Mouse (Mus musculus) thymus, postnatal 36 days (tissue): ENCODE results near the gene Olfr322.
A peak's percentile ranks its signal among the peaks of the same experiment; 100 is the strongest.
"Not testable (repeated sequence)": the region's sequence is repeated elsewhere in the genome, so short reads cannot be mapped to it uniquely, and the experiment has no call there.

Experiments
- DNase-seq, 2 experiments: peaks; one replicate each; pipeline ENCODE4 v3.0.0; 2022; ENCODE audit warnings: mixed read lengths in 2 of 2

Olfr322 gene

GRCm38 (mm10) chr11:58658596-58658995, at the start of gene Olfr322:
TSS of gene Olfr322 (plus strand) at chr11:58658782.
- no peak for DNase-seq

GRCm38 (mm10) chr11:58613359-58613758, 45.2 kb upstream of the Olfr322 start:
- DNase-seq: no peak

GRCm38 (mm10) chr11:58614526-58614925, 44.1 kb upstream of the Olfr322 start:
- DNase-seq: no peak

- DNase-seq: no peak
Measured at GRCm38 (mm10) chr11:58615975-58616374, 42.6 kb upstream of the Olfr322 start, which contains the start of gene 2210407C18Rik. TSS of gene 2210407C18Rik (minus strand) at chr11:58616075.

- DNase-seq: no peak
Measured at GRCm38 (mm10) chr11:58618369-58618768, 40.2 kb upstream of the Olfr322 start.

GRCm38 (mm10) chr11:58618793-58619192, 39.8 kb upstream of the Olfr322 start:
- no peak for DNase-seq

- no peak for DNase-seq
Measured at GRCm38 (mm10) chr11:58626146-58626545, 32.4 kb upstream of the Olfr322 start.

- no peak for DNase-seq
Measured at GRCm38 (mm10) chr11:58630401-58630800, 28.2 kb upstream of the Olfr322 start, which contains the start of gene Olfr323. TSS of gene Olfr323 (minus strand) at chr11:58630501.

- DNase-seq: no peak
Measured at GRCm38 (mm10) chr11:58634878-58635277, 23.7 kb upstream of the Olfr322 start.

- peak; percentile 51 to 54 for DNase-seq
Measured at GRCm38 (mm10) chr11:58636376-58636977, 22.1 kb upstream of the Olfr322 start.

GRCm38 (mm10) chr11:58638176-58638701, 20.3 kb upstream of the Olfr322 start:
- no peak for DNase-seq

GRCm38 (mm10) chr11:58640272-58640867, 18.2 kb upstream of the Olfr322 start, which contains the start of gene Trim58:
TSS of gene Trim58 (plus strand) at chr11:58640465.
- no peak for DNase-seq

- no peak for DNase-seq
Measured at GRCm38 (mm10) chr11:58641057-58641456, 17.5 kb upstream of the Olfr322 start.

- DNase-seq: no peak
Measured at GRCm38 (mm10) chr11:58641638-58642358, 16.8 kb upstream of the Olfr322 start.

- DNase-seq: peak; percentile 58 to 61
Measured at GRCm38 (mm10) chr11:58643350-58643749, 15.2 kb upstream of the Olfr322 start.

- no peak for DNase-seq
Measured at GRCm38 (mm10) chr11:58655151-58655550, 3.4 kb upstream of the Olfr322 start.

- DNase-seq: no peak
Measured at GRCm38 (mm10) chr11:58669252-58669651, 10.7 kb downstream of the Olfr322 start.

GRCm38 (mm10) chr11:58671825-58672224, 13.2 kb downstream of the Olfr322 start:
- no peak for DNase-seq

- no peak for DNase-seq
Measured at GRCm38 (mm10) chr11:58680799-58681198, 22.2 kb downstream of the Olfr322 start, which contains the start of gene Olfr320. TSS of gene Olfr320 (plus strand) at chr11:58681099.

GRCm38 (mm10) chr11:58698862-58699261, 40.3 kb downstream of the Olfr322 start, which contains the start of gene Olfr319:
TSS of gene Olfr319 (plus strand) at chr11:58699162.
- DNase-seq: no peak

GRCm38 (mm10) chr11:58709086-58709485, 50.5 kb downstream of the Olfr322 start:
- no peak for DNase-seq

- not testable (repeated sequence) for DNase-seq
Measured at GRCm38 (mm10) chr11:58717723-58718122, 59.1 kb downstream of the Olfr322 start.
